Mouse (Mus musculus): ENCODE measurements around the gene Mrpl34. TPM values are rescaled to one million over a fixed set of nuclear protein-coding genes. Genes with fewer than 3 reads are reported as not detected.

Mrpl34 gene
- polyA plus RNA-seq, 1 experiment from 2014 or later = 186 TPM

- no peak overlapping the region for H3K27ac ChIP-seq (ENCODE audit: low read depth, low read length)
- peaks cover 5% of the 10 kb centered on the region; the same call in 1 of the 2 replicates for H3K4me1 ChIP-seq (replicated peaks; ENCODE audit: control insufficient read depth, insufficient read depth, low read length)
- ATAC-seq (replicated peaks; ENCODE audit: low FRiP score) = no peak
- H3K4me3 ChIP-seq (ENCODE audit: low read depth, low read length) = no peak overlapping the region
- no peak overlapping the region for H3K9ac ChIP-seq (ENCODE audit: low read length)
- 84% methylated on average over 4 of the region's 4 CpGs for WGBS
- peaks cover 30% of the 10 kb centered on the region for H3K27me3 ChIP-seq (ENCODE audit: control insufficient read depth, insufficient read depth, low read length)
- no peak for DNase-seq (ENCODE audit: low spot score)
- no peaks in the 10 kb centered on the region for H3K36me3 ChIP-seq (ENCODE audit: control insufficient read depth, insufficient read depth, low read length)
- no peaks in the 10 kb centered on the region for H3K9me3 ChIP-seq (ENCODE audit: control insufficient read depth, low read length)
- no peak overlapping the region for H3K4me2 ChIP-seq (ENCODE audit: low read depth, low read length, severe bottlenecking)
Measured at GRCm38 (mm10) chr8:71505979-71506378, 41.2 kb downstream of the Mrpl34 start.

- H3K4me1 ChIP-seq (replicated peaks; ENCODE audit: control insufficient read depth, insufficient read depth, low read length) = peaks cover 5% of the 10 kb centered on the region; the same call in 1 of the 2 replicates
- H3K27me3 ChIP-seq (ENCODE audit: control insufficient read depth, insufficient read depth, low read length) = peaks cover 30% of the 10 kb centered on the region
- H3K4me2 ChIP-seq (ENCODE audit: low read depth, low read length, severe bottlenecking) = peak overlapping the region; percentile 57
- H3K27ac ChIP-seq (ENCODE audit: low read depth, low read length) = no peak overlapping the region
- peak overlapping the region; percentile 33 for H3K4me3 ChIP-seq (ENCODE audit: low read depth, low read length)
- peak; percentile 89 for DNase-seq (ENCODE audit: low spot score)
- peak; percentile 77 for ATAC-seq (replicated peaks; ENCODE audit: low FRiP score)
- H3K9ac ChIP-seq (ENCODE audit: low read length) = peak overlapping the region; percentile 17; the same call in 1 of the 2 replicates
- H3K36me3 ChIP-seq (ENCODE audit: control insufficient read depth, insufficient read depth, low read length) = no peaks in the 10 kb centered on the region
- no peaks in the 10 kb centered on the region for H3K9me3 ChIP-seq (ENCODE audit: control insufficient read depth, low read length)
- WGBS = under 1% methylated on average over 61 of the region's 61 CpGs
Measured at GRCm38 (mm10) chr8:71507589-71508104, 42.9 kb downstream of the Mrpl34 start.

GRCm38 (mm10) chr8:71509316-71509715 is 44.6 kb downstream of the Mrpl34 start:
- no peak overlapping the region for H3K9ac ChIP-seq (ENCODE audit: low read length)
- WGBS = 62% methylated on average over 2 of the region's 2 CpGs
- DNase-seq (ENCODE audit: low spot score) (no peak), ATAC-seq (replicated peaks; ENCODE audit: low FRiP score) (no peak)
- H3K4me3 ChIP-seq (ENCODE audit: low read depth, low read length) = no peak overlapping the region
- peaks cover 30% of the 10 kb centered on the region for H3K27me3 ChIP-seq (ENCODE audit: control insufficient read depth, insufficient read depth, low read length)
- H3K36me3 ChIP-seq (ENCODE audit: control insufficient read depth, insufficient read depth, low read length) = no peaks in the 10 kb centered on the region
- peaks cover 5% of the 10 kb centered on the region; the same call in 1 of the 2 replicates for H3K4me1 ChIP-seq (replicated peaks; ENCODE audit: control insufficient read depth, insufficient read depth, low read length)
- no peaks in the 10 kb centered on the region for H3K9me3 ChIP-seq (ENCODE audit: control insufficient read depth, low read length)
- no peak overlapping the region for H3K4me2 ChIP-seq (ENCODE audit: low read depth, low read length, severe bottlenecking)
- H3K27ac ChIP-seq (ENCODE audit: low read depth, low read length) = no peak overlapping the region

- H3K4me1 ChIP-seq (replicated peaks; ENCODE audit: control insufficient read depth, insufficient read depth, low read length) = peaks cover 5% of the 10 kb centered on the region; the same call in 1 of the 2 replicates
- no peaks in the 10 kb centered on the region for H3K36me3 ChIP-seq (ENCODE audit: control insufficient read depth, insufficient read depth, low read length)
- H3K4me2 ChIP-seq (ENCODE audit: low read depth, low read length, severe bottlenecking) = no peak within 1 kb of the TSS
- DNase-seq (ENCODE audit: low spot score) (no peak), ATAC-seq (replicated peaks; ENCODE audit: low FRiP score) (no peak)
- H3K4me3 ChIP-seq (ENCODE audit: low read depth, low read length) = no peak within 1 kb of the TSS
- WGBS = 70% methylated on average over 14 of the region's 14 CpGs
- no peak within 1 kb of the TSS for H3K27ac ChIP-seq (ENCODE audit: low read depth, low read length)
- no peaks in the 10 kb centered on the region for H3K9me3 ChIP-seq (ENCODE audit: control insufficient read depth, low read length)
- no peak within 1 kb of the TSS for H3K9ac ChIP-seq (ENCODE audit: low read length)
- peaks cover 26% of the 10 kb centered on the region for H3K27me3 ChIP-seq (ENCODE audit: control insufficient read depth, insufficient read depth, low read length)
Measured at GRCm38 (mm10) chr8:71511644-71512043, 46.9 kb downstream of the Mrpl34 start, which contains the start of gene Plvap. Plvap (minus strand) TSS chr8:71511752.

GRCm38 (mm10) chr8:71513018-71513754 is 48.4 kb downstream of the Mrpl34 start:
- WGBS = 74% methylated on average over 15 of the region's 15 CpGs
- no peak overlapping the region for H3K9ac ChIP-seq (ENCODE audit: low read length)
- H3K4me3 ChIP-seq (ENCODE audit: low read depth, low read length) = no peak overlapping the region
- DNase-seq (ENCODE audit: low spot score) = no peak
- no peaks in the 10 kb centered on the region for H3K9me3 ChIP-seq (ENCODE audit: control insufficient read depth, low read length)
- no peak overlapping the region for H3K4me2 ChIP-seq (ENCODE audit: low read depth, low read length, severe bottlenecking)
- peaks cover 10% of the 10 kb centered on the region for H3K27me3 ChIP-seq (ENCODE audit: control insufficient read depth, insufficient read depth, low read length)
- no peak for ATAC-seq (replicated peaks; ENCODE audit: low FRiP score)
- no peaks in the 10 kb centered on the region for H3K36me3 ChIP-seq (ENCODE audit: control insufficient read depth, insufficient read depth, low read length)
- no peak overlapping the region for H3K27ac ChIP-seq (ENCODE audit: low read depth, low read length)
- H3K4me1 ChIP-seq (replicated peaks; ENCODE audit: control insufficient read depth, insufficient read depth, low read length) = peaks cover under 1% of the 10 kb centered on the region; the same call in 1 of the 2 replicates

GRCm38 (mm10) chr8:71515043-71515442 is 50.3 kb downstream of the Mrpl34 start:
- no peak overlapping the region for H3K4me2 ChIP-seq (ENCODE audit: low read depth, low read length, severe bottlenecking)
- no peak for DNase-seq (ENCODE audit: low spot score)
- no peaks in the 10 kb centered on the region for H3K27me3 ChIP-seq (ENCODE audit: control insufficient read depth, insufficient read depth, low read length)
- H3K4me1 ChIP-seq (replicated peaks; ENCODE audit: control insufficient read depth, insufficient read depth, low read length) = no peaks in the 10 kb centered on the region
- no peaks in the 10 kb centered on the region for H3K9me3 ChIP-seq (ENCODE audit: control insufficient read depth, low read length)
- ATAC-seq (replicated peaks; ENCODE audit: low FRiP score) = no peak
- H3K36me3 ChIP-seq (ENCODE audit: control insufficient read depth, insufficient read depth, low read length) = no peaks in the 10 kb centered on the region
- no peak overlapping the region for H3K9ac ChIP-seq (ENCODE audit: low read length)
- no peak overlapping the region for H3K4me3 ChIP-seq (ENCODE audit: low read depth, low read length)
- H3K27ac ChIP-seq (ENCODE audit: low read depth, low read length) = no peak overlapping the region
- 73% methylated on average over 5 of the region's 5 CpGs for WGBS

Other genes with a start within 250 kb of the Mrpl34 start
- gene Myo9b, start 192.2 kb upstream of the Mrpl34 start, polyA plus RNA-seq (2014; fragmentation: Nextera tagmentation; extraction: Ambion mirVana) = 24.3 and 32.5 TPM in 2 replicates
- 61.0 and 66.8 TPM in 2 replicates for gene Haus8, start 192.0 kb upstream of the Mrpl34 start, polyA plus RNA-seq (2014; fragmentation: Nextera tagmentation; extraction: Ambion mirVana)
- 69.3 and 82.5 TPM in 2 replicates for gene Use1, start 98.1 kb upstream of the Mrpl34 start, polyA plus RNA-seq (2014; fragmentation: Nextera tagmentation; extraction: Ambion mirVana)
- 2.9 and 3.3 TPM in 2 replicates for gene Ocel1, start 93.7 kb upstream of the Mrpl34 start, polyA plus RNA-seq (2014; fragmentation: Nextera tagmentation; extraction: Ambion mirVana)
- 49.1 and 51.4 TPM in 2 replicates for gene Nr2f6, start 83.0 kb upstream of the Mrpl34 start, polyA plus RNA-seq (2014; fragmentation: Nextera tagmentation; extraction: Ambion mirVana)
- 4.2 and 4.5 TPM in 2 replicates for gene Ushbp1, start 69.2 kb upstream of the Mrpl34 start, polyA plus RNA-seq (2014; fragmentation: Nextera tagmentation; extraction: Ambion mirVana)
- 106 and 119 TPM in 2 replicates for gene Babam1, start 68.1 kb upstream of the Mrpl34 start, polyA plus RNA-seq (2014; fragmentation: Nextera tagmentation; extraction: Ambion mirVana)
- gene Ankle1, start 58.9 kb upstream of the Mrpl34 start, polyA plus RNA-seq (2014; fragmentation: Nextera tagmentation; extraction: Ambion mirVana) = 38.7 and 42.2 TPM in 2 replicates
- gene Abhd8, start 1.3 kb upstream of the Mrpl34 start, polyA plus RNA-seq (2014; fragmentation: Nextera tagmentation; extraction: Ambion mirVana) = 76.6 and 76.7 TPM in 2 replicates
- gene Dda1, start 4.2 kb downstream of the Mrpl34 start, polyA plus RNA-seq (2014; fragmentation: Nextera tagmentation; extraction: Ambion mirVana) = 133 and 146 TPM in 2 replicates
- 5.7 and 9.3 TPM in 2 replicates for gene Ano8, start 21.0 kb downstream of the Mrpl34 start, polyA plus RNA-seq (2014; fragmentation: Nextera tagmentation; extraction: Ambion mirVana)
- gene Gtpbp3, start 23.1 kb downstream of the Mrpl34 start, polyA plus RNA-seq (2014; fragmentation: Nextera tagmentation; extraction: Ambion mirVana) = 7.9 and 10.8 TPM in 2 replicates
- 42.5 and 43.4 TPM in 2 replicates for gene Plvap, start 46.8 kb downstream of the Mrpl34 start, polyA plus RNA-seq (2014; fragmentation: Nextera tagmentation; extraction: Ambion mirVana)
- gene Ccdc194, start 60.8 kb downstream of the Mrpl34 start, polyA plus RNA-seq (2014; fragmentation: Nextera tagmentation; extraction: Ambion mirVana) = 0.29 TPM in 1 of 2 replicates, not detected in the other
- 3.1 and 4.9 TPM in 2 replicates for gene Bst2, start 72.5 kb downstream of the Mrpl34 start, polyA plus RNA-seq (2014; fragmentation: Nextera tagmentation; extraction: Ambion mirVana)
- gene Mvb12a, start 78.0 kb downstream of the Mrpl34 start, polyA plus RNA-seq (2014; fragmentation: Nextera tagmentation; extraction: Ambion mirVana) = 50.1 and 62.8 TPM in 2 replicates
- 0.15 TPM in 1 of 2 replicates, not detected in the other for gene Tmem221, start 93.9 kb downstream of the Mrpl34 start, polyA plus RNA-seq (2014; fragmentation: Nextera tagmentation; extraction: Ambion mirVana)
- gene Nxnl1, start 101.6 kb downstream of the Mrpl34 start, polyA plus RNA-seq (2014; fragmentation: Nextera tagmentation; extraction: Ambion mirVana) = not detected in 2 replicates
- gene Slc27a1, start 103.9 kb downstream of the Mrpl34 start, polyA plus RNA-seq (2014; fragmentation: Nextera tagmentation; extraction: Ambion mirVana) = 18.4 and 19.1 TPM in 2 replicates
- gene Pgls, start 127.2 kb downstream of the Mrpl34 start, polyA plus RNA-seq (2014; fragmentation: Nextera tagmentation; extraction: Ambion mirVana) = 218 and 238 TPM in 2 replicates
- gene Fam129c, start 132.7 kb downstream of the Mrpl34 start, polyA plus RNA-seq (2014; fragmentation: Nextera tagmentation; extraction: Ambion mirVana) = 3.2 and 4.3 TPM in 2 replicates
- 41.8 and 48.6 TPM in 2 replicates for gene Colgalt1, start 146.0 kb downstream of the Mrpl34 start, polyA plus RNA-seq (2014; fragmentation: Nextera tagmentation; extraction: Ambion mirVana)
- 6.5 and 6.6 TPM in 2 replicates for gene Unc13a, start 206.8 kb downstream of the Mrpl34 start, polyA plus RNA-seq (2014; fragmentation: Nextera tagmentation; extraction: Ambion mirVana)
- gene Jak3, start 211.3 kb downstream of the Mrpl34 start, polyA plus RNA-seq (2014; fragmentation: Nextera tagmentation; extraction: Ambion mirVana) = 2.3 TPM in 2 replicates
- gene Insl3, start 224.3 kb downstream of the Mrpl34 start, polyA plus RNA-seq (2014; fragmentation: Nextera tagmentation; extraction: Ambion mirVana) = not detected in 2 replicates
- gene B3gnt3, start 236.8 kb downstream of the Mrpl34 start, polyA plus RNA-seq (2014; fragmentation: Nextera tagmentation; extraction: Ambion mirVana) = 0.51 and 0.64 TPM in 2 replicates